Mouse (Mus musculus): ENCODE data around the gene 1810043G02Rik.

GRCm38 (mm10) chr10:77971709-77972553 lies 6.4 kb upstream of the 1810043G02Rik start:
- no peak for TF ChIP-seq E2F4 (IDR thresholded peaks at IDR 0.05; ENCODE audit: borderline replicate concordance, low read depth, low read length)
- TF ChIP-seq POLR2A (IDR thresholded peaks at IDR 0.05; ENCODE audit: control insufficient read depth in 1 of 2, insufficient read depth in 1 of 2, low read depth in 1 of 2, low read length in 2 of 2, poor library complexity in 1 of 2) = no peak
- no peak for TF ChIP-seq TCF12 (IDR thresholded peaks at IDR 0.05; ENCODE audit: low read depth, low read length)
- TF ChIP-seq USF1 (IDR thresholded peaks at IDR 0.05; ENCODE audit: low read depth, low read length) = no peak
- TF ChIP-seq CTCF (IDR thresholded peaks at IDR 0.05 in 2 of 3, conservative IDR thresholded peaks at IDR 0.05 in 1 of 3; ENCODE audit: control insufficient read depth in 1 of 3, insufficient read depth in 1 of 3, low read depth in 2 of 3, low read length in 3 of 3, poor library complexity in 1 of 3, severe bottlenecking in 1 of 3) = peak; percentile 69 to 79 (median 77)
- no peak for TF ChIP-seq GATA1 (IDR thresholded peaks at IDR 0.05; ENCODE audit: low read depth, low read length)
- TF ChIP-seq JUND (IDR thresholded peaks at IDR 0.05; ENCODE audit: low read depth, low read length) = no peak
